Mouse (Mus musculus): ENCODE data around the gene Zfp592. TPM values are rescaled to one million over a fixed set of nuclear protein-coding genes. Genes with fewer than 3 reads are reported as not detected.
"Not testable (repeated sequence)": the region's sequence is repeated elsewhere in the genome, so short reads cannot be mapped to it uniquely, and the experiment has no call there.

Gene Zfp592
- polyA plus RNA-seq, 1 experiment from 2014 or later: 12.4 TPM

DNA sequence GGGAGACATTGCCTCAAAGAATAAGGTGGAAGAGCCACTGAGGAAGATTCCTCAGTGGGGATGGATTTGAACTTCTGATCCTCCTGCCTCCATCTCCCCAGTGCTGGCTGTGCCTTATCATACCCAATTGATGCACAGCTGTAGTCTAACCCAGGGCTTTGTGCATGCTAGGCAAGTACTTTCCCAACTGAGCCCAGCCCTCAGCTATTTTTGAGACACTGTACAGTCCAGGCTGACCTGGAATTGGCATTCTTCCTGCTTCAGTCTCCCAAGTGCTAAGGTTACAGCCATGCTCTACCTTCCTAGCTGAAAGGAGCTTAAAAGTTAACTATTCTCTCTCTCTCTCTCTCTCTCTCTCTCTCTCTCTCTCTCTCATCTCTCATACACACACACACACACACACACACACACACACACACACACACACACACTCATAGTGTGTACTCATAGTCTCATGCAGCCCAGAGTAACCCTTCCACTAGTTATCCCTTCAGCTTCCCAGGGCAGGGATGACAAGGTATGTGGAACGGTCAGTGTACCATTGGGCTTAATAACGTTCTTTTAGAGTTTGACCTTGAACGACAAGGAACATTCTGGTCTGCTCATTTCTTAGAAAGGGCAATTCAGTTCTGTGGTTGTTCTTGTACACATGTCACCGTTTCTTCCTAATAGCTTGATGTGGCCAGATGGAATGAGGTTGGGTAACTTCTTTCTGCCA is 20.4 kb upstream of the Zfp592 start:
- H3K4me1 ChIP-seq; H3K4me2 ChIP-seq (replicated peaks); H3K4me3 ChIP-seq (replicated peaks); H3K36me3 ChIP-seq; H3K9ac ChIP-seq; ATAC-seq (ENCODE audit: insufficient number of reproducible peaks, low FRiP score, low TSS enrichment, low read depth); H3K9me3 ChIP-seq (replicated peaks); H3K27me3 ChIP-seq; H3K27ac ChIP-seq (replicated peaks): not testable (repeated sequence)
- WGBS: 74% methylated on average over 4 of the region's 4 CpGs

GRCm38 (mm10) chr7:80973638-80974015 is 19.9 kb upstream of the Zfp592 start:
- H3K27me3 ChIP-seq; H3K36me3 ChIP-seq; H3K4me3 ChIP-seq (replicated peaks); H3K9me3 ChIP-seq (replicated peaks); H3K4me2 ChIP-seq (replicated peaks); ATAC-seq (ENCODE audit: insufficient number of reproducible peaks, low FRiP score, low TSS enrichment, low read depth); H3K4me1 ChIP-seq; H3K9ac ChIP-seq; H3K27ac ChIP-seq (replicated peaks): not testable (repeated sequence)
- WGBS: 54% methylated on average over 3 of the region's 3 CpGs

DNA sequence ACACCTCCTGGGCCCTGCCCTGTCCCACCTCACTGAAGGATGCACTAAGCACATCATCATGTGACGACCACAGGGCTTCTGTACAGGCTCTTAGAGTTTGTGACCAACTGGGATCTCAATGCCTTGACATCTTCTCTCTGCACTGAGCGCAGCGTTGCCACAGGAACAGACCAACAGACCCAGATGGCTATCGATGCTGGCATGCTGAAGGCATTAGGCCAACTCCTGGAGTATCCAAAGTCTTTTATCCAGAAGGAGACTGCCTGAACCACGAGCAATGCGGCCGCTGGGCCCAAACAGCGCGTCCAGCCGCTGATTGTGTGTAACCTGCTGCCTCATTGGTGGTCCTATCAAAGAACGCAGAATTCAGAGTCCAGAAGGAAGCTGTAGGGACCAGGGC is 12.9 kb upstream of the Zfp592 start:
- 84% methylated on average over 11 of the region's 11 CpGs for WGBS
- no peak for ATAC-seq (ENCODE audit: insufficient number of reproducible peaks, low FRiP score, low TSS enrichment, low read depth)
- Histone ChIP-seq H3K4me2 (replicated peaks) (no peak overlapping the region), H3K9me3 (replicated peaks) (no peaks in the 10 kb centered on the region), H3K4me3 (replicated peaks) (no peak overlapping the region), H3K27me3 (no peaks in the 10 kb centered on the region), H3K27ac (replicated peaks) (no peak overlapping the region), H3K9ac (no peak overlapping the region), H3K4me1 (no peaks in the 10 kb centered on the region), H3K36me3 (no peaks in the 10 kb centered on the region)

GRCm38 (mm10) chr7:80986458-80987187 is 6.9 kb upstream of the Zfp592 start:
- H3K4me3 ChIP-seq (replicated peaks): no peak overlapping the region
- H3K27ac ChIP-seq (replicated peaks): no peak overlapping the region
- no peaks in the 10 kb centered on the region for H3K27me3 ChIP-seq
- H3K4me2 ChIP-seq (replicated peaks): no peak overlapping the region
- no peak for ATAC-seq (ENCODE audit: insufficient number of reproducible peaks, low FRiP score, low TSS enrichment, low read depth)
- peaks cover 3% of the 10 kb centered on the region; the same call in 1 of the 2 replicates for H3K4me1 ChIP-seq
- H3K9me3 ChIP-seq (replicated peaks): no peaks in the 10 kb centered on the region
- H3K9ac ChIP-seq: no peak overlapping the region
- H3K36me3 ChIP-seq: no peaks in the 10 kb centered on the region
- 53% methylated on average over 6 of the region's 6 CpGs for WGBS

- H3K4me2 ChIP-seq (replicated peaks): no peak overlapping the region
- H3K9me3 ChIP-seq (replicated peaks): no peaks in the 10 kb centered on the region
- WGBS: 81% methylated on average over 4 of the region's 4 CpGs
- H3K27me3 ChIP-seq: no peaks in the 10 kb centered on the region
- H3K36me3 ChIP-seq: no peaks in the 10 kb centered on the region
- peaks cover 14% of the 10 kb centered on the region for H3K4me1 ChIP-seq
- no peak overlapping the region for H3K27ac ChIP-seq (replicated peaks)
- ATAC-seq (ENCODE audit: insufficient number of reproducible peaks, low FRiP score, low TSS enrichment, low read depth): no peak
- H3K9ac ChIP-seq: no peak overlapping the region
- H3K4me3 ChIP-seq (replicated peaks): no peak overlapping the region
Observed at GRCm38 (mm10) chr7:80987805-80988625, 5.5 kb upstream of the Zfp592 start.

DNA sequence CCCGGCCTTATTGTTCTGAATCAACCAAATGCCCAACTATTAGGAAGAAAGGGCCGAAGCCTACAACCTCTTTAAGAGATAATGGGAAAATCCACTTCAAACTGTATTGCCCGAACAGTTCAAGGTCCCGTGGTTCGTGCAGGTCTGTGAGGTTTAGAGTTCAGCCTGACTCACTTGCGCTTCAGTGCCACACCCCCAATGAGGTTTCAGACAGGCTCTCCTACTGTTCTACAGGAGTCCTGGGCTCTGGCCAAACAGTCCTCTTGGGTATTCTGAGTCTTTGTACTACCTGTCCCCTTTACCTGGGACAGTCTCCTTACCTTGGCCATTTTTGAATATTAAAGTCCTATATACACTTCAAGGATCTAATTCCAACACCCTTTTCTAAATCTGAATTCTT is 3.2 kb upstream of the Zfp592 start:
- Histone ChIP-seq H3K36me3 (no peaks in the 10 kb centered on the region), H3K9me3 (replicated peaks) (no peaks in the 10 kb centered on the region), H3K4me3 (replicated peaks) (no peak overlapping the region), H3K27ac (replicated peaks) (no peak overlapping the region), H3K4me1 (peaks cover 18% of the 10 kb centered on the region), H3K4me2 (replicated peaks) (no peak overlapping the region), H3K27me3 (no peaks in the 10 kb centered on the region), H3K9ac (no peak overlapping the region)
- WGBS: 92% methylated on average over 6 of the region's 6 CpGs
- no peak for ATAC-seq (ENCODE audit: insufficient number of reproducible peaks, low FRiP score, low TSS enrichment, low read depth)

DNA sequence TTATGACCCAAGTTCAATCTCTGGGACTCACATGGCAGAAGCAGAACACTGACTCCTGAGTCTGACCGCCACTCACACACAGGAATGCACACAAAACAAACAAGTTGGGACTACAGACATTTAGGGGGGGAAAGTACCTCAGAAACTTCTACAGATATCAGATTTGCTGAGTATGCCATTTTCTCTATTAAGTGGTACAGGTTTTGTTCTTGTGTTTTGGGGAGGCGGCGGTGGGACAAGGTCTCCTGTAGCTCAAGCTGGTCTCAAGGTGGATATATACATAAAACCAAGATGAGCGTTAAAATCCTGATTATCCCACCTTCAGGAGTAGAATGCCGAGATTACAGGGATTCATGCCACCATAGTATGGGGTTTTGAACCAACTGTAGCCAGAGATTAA is 1.9 kb upstream of the Zfp592 start:
- Histone ChIP-seq H3K4me3 (replicated peaks) (peak overlapping the region; percentile 65; the same call in 1 of the 2 replicates), H3K9ac (no peak overlapping the region)
- WGBS: 91% methylated on average over 5 of the region's 5 CpGs

GRCm38 (mm10) chr7:80992063-80992462 is 1.4 kb upstream of the Zfp592 start:
- H3K4me3 ChIP-seq (replicated peaks): peak overlapping the region; percentile 65
- H3K27ac ChIP-seq (replicated peaks): peak overlapping the region; percentile 85
- H3K4me1 ChIP-seq: peaks cover 27% of the 10 kb centered on the region
- H3K9ac ChIP-seq: no peak overlapping the region
- H3K36me3 ChIP-seq: no peaks in the 10 kb centered on the region
- H3K27me3 ChIP-seq: no peaks in the 10 kb centered on the region
- 58% methylated on average over 6 of the region's 6 CpGs for WGBS
- ATAC-seq (ENCODE audit: insufficient number of reproducible peaks, low FRiP score, low TSS enrichment, low read depth): no peak
- H3K9me3 ChIP-seq (replicated peaks): no peaks in the 10 kb centered on the region
- H3K4me2 ChIP-seq (replicated peaks): peak overlapping the region; percentile 79

More for the DNA sequence above, 1.9 kb upstream of the Zfp592 start:
- no peaks in the 10 kb centered on the region for H3K9me3 ChIP-seq (replicated peaks)
- peak overlapping the region; percentile 85; the same call in 1 of the 2 replicates for H3K27ac ChIP-seq (replicated peaks)
- H3K27me3 ChIP-seq: no peaks in the 10 kb centered on the region
- peaks cover 27% of the 10 kb centered on the region for H3K4me1 ChIP-seq
- ATAC-seq (ENCODE audit: insufficient number of reproducible peaks, low FRiP score, low TSS enrichment, low read depth): no peak
- H3K4me2 ChIP-seq (replicated peaks): peak overlapping the region; percentile 79
- H3K36me3 ChIP-seq: no peaks in the 10 kb centered on the region

DNA sequence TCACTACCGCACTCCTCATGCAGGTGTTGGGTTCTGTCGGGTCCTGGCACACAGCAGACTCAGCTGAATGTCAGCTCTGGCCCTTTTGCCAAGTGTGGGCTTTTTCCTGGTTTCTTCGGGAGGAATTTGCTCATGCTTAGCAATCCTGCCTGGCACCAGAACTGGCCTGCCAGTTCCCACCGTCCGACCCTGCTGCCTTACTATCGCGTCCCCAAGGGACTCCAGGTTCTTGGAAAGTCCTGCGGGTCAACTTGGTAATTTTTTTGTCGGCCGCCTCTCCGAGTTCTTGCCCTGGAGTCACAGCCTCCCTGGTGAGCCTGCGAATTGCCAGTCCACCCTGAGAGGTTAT is 876 bp upstream of the Zfp592 start:
- Histone ChIP-seq H3K4me3 (replicated peaks) (peak overlapping the region; percentile 65), H3K4me1 (peaks cover 27% of the 10 kb centered on the region), H3K36me3 (no peaks in the 10 kb centered on the region), H3K9me3 (replicated peaks) (no peaks in the 10 kb centered on the region), H3K4me2 (replicated peaks) (peak overlapping the region; percentile 79), H3K27me3 (no peaks in the 10 kb centered on the region), H3K27ac (replicated peaks) (peak overlapping the region; percentile 85), H3K9ac (peak overlapping the region; percentile 68)
- under 1% methylated on average over 12 of the region's 12 CpGs for WGBS
- no peak for ATAC-seq (ENCODE audit: insufficient number of reproducible peaks, low FRiP score, low TSS enrichment, low read depth)

- under 1% methylated on average over 58 of the region's 58 CpGs for WGBS
- peak overlapping the region; percentile 68 for H3K9ac ChIP-seq
- H3K27ac ChIP-seq (replicated peaks): peak overlapping the region; percentile 85
- peak; percentile 84 for ATAC-seq (ENCODE audit: insufficient number of reproducible peaks, low FRiP score, low TSS enrichment, low read depth)
- peak overlapping the region; percentile 65 for H3K4me3 ChIP-seq (replicated peaks)
- peak overlapping the region; percentile 79 for H3K4me2 ChIP-seq (replicated peaks)
- H3K27me3 ChIP-seq: no peaks in the 10 kb centered on the region
- H3K36me3 ChIP-seq: no peaks in the 10 kb centered on the region
- H3K9me3 ChIP-seq (replicated peaks): no peaks in the 10 kb centered on the region
- H3K4me1 ChIP-seq: peaks cover 27% of the 10 kb centered on the region
Observed at GRCm38 (mm10) chr7:80993834-80994662, 567 bp downstream of the Zfp592 start.
